Comparison of ENCODE assay signal across 15 mouse cellular contexts in genomic region chr1:86699346-86700136, GRCm38 (mm10). TPM values are rescaled to one million over a fixed set of nuclear protein-coding genes. Genes with fewer than 3 reads are reported as not detected.
A peak's percentile ranks its signal among the peaks of the same experiment; 100 is the strongest.
DNase-seq lines count a peak whose midpoint lies in the region; ATAC-seq and TF ChIP-seq lines count a peak whose summit lies in the region.
"Had no signal": no experiment of that assay in that cellular context is flagged by ENCODE, and none has a peak within 500 bp of the region (broad histone marks: within the 10 kb centered on the region; RNA-seq: fewer than 3 reads in every experiment).

No protein-coding gene starts in this region.

- H3K27me3 ChIP-seq in liver, embryonic 14.5 days (ENCODE audit: control insufficient read depth, insufficient read depth, low read length), result no peaks in the 10 kb centered on the region
- H3K27me3 ChIP-seq in liver, embryonic 11.5 days (replicated peaks; ENCODE audit: control insufficient read depth, insufficient read depth, low read length), result no peaks in the 10 kb centered on the region
- H3K27me3 ChIP-seq: embryonic facial prominence, embryonic 15.5 days; heart, embryonic 15.5 days; hindbrain, embryonic 13.5 days; lung, embryonic 15.5 days; neural tube, embryonic 13.5 days had no signal

- no peak for TF ChIP-seq EP300 in liver, embryonic 14.5 days (IDR thresholded peaks at IDR 0.05; ENCODE audit: low read depth)

- H3K36me3 ChIP-seq in liver, embryonic 14.5 days (replicated peaks; ENCODE audit: control insufficient read depth, insufficient read depth, low read depth), result no peaks in the 10 kb centered on the region
- H3K36me3 ChIP-seq in liver, embryonic 11.5 days (ENCODE audit: control insufficient read depth, insufficient read depth, low read length), result no peaks in the 10 kb centered on the region
- H3K36me3 ChIP-seq in ES-E14 (ENCODE audit: control insufficient read depth, insufficient read depth, low read length, poor library complexity, severe bottlenecking), result no peaks in the 10 kb centered on the region
- H3K36me3 ChIP-seq: embryonic facial prominence, embryonic 15.5 days; heart, embryonic 15.5 days; hindbrain, embryonic 13.5 days; lung, embryonic 15.5 days; neural tube, embryonic 13.5 days had no signal

- TF ChIP-seq CTCF in liver, embryonic 14.5 days (IDR thresholded peaks at IDR 0.05; ENCODE audit: low read depth), result peak; percentile 54

- H3K4me1 ChIP-seq in liver, embryonic 14.5 days (replicated peaks; ENCODE audit: control insufficient read depth in 2 of 2, insufficient read depth in 2 of 2, low read length in 1 of 2), result peaks cover 11 to 17% of the 10 kb centered on the region in 2 experiments; a peak in 3 of 4 replicates
- peaks cover 11% of the 10 kb centered on the region for H3K4me1 ChIP-seq in liver, embryonic 11.5 days (replicated peaks; ENCODE audit: control insufficient read depth, insufficient read depth, low read length)
- peaks cover 0 to 4% of the 10 kb centered on the region in 2 experiments; a peak in 2 of 4 replicates for H3K4me1 ChIP-seq in ES-E14 (ENCODE audit: control insufficient read depth in 2 of 2, insufficient read depth in 2 of 2, low read length in 2 of 2, poor library complexity in 1 of 2)

- ATAC-seq in CD4-positive, CD25-positive, alpha-beta regulatory T cell, adult 4 months, result no peak
- ATAC-seq in liver, embryonic 14.5 days (ENCODE audit: insufficient read depth), result no peak
- ATAC-seq in liver, embryonic 11.5 days (replicated peaks; ENCODE audit: low FRiP score), result no peak
- ATAC-seq in megakaryocyte progenitor cell, adult 5-6 weeks (replicated peaks; ENCODE audit: poor library complexity), result peak; percentile 32; the same call in 1 of the 2 replicates

- peak; percentile 22 for DNase-seq in CD4-positive, CD25-positive, alpha-beta regulatory T cell, adult 2 months (ENCODE audit: low read depth, low spot score)
- no peak for DNase-seq in liver, embryonic 14.5 days (ENCODE audit: low read depth in 3 of 3, low spot score in 3 of 3)
- DNase-seq in liver, embryonic 11.5 days (ENCODE audit: low spot score), result no peak
- peak; percentile 64 for DNase-seq in ES-E14 (ENCODE audit: low read depth, low spot score)
- no peak for DNase-seq in heart, postnatal 25 days (ENCODE audit: low spot score)
- no peak for DNase-seq in heart, postnatal 10 days
- DNase-seq: cerebellum, adult 18-20 months had no signal

- no peak overlapping the region for H3K27ac ChIP-seq in liver, embryonic 14.5 days
- H3K27ac ChIP-seq in liver, embryonic 11.5 days (ENCODE audit: low read depth, low read length), result no peak overlapping the region
- no peak overlapping the region for H3K27ac ChIP-seq in ES-E14 (ENCODE audit: insufficient read depth, low read depth, low read length, poor library complexity, severe bottlenecking)
- H3K27ac ChIP-seq: embryonic facial prominence, embryonic 15.5 days; heart, embryonic 15.5 days; hindbrain, embryonic 13.5 days; lung, embryonic 15.5 days; neural tube, embryonic 13.5 days had no signal

- H3K4me2 ChIP-seq in liver, embryonic 14.5 days (ENCODE audit: low read depth), result no peak overlapping the region
- H3K4me2 ChIP-seq in liver, embryonic 11.5 days, result no peak overlapping the region
- H3K4me2 ChIP-seq: embryonic facial prominence, embryonic 15.5 days; heart, embryonic 15.5 days; hindbrain, embryonic 13.5 days; lung, embryonic 15.5 days; neural tube, embryonic 13.5 days had no signal

- no peaks in the 10 kb centered on the region for H3K9me3 ChIP-seq in liver, embryonic 14.5 days (ENCODE audit: control insufficient read depth, low read length)
- no peaks in the 10 kb centered on the region for H3K9me3 ChIP-seq in liver, embryonic 11.5 days (ENCODE audit: control insufficient read depth, low read length)
- H3K9me3 ChIP-seq in ES-E14 (ENCODE audit: control insufficient read depth, insufficient read depth, low read depth, low read length), result no peaks in the 10 kb centered on the region
- H3K9me3 ChIP-seq: embryonic facial prominence, embryonic 15.5 days; heart, embryonic 15.5 days; hindbrain, embryonic 13.5 days; lung, embryonic 15.5 days; megakaryocyte, embryonic 14.5 days; neural tube, embryonic 13.5 days had no signal

- H3K4me3 ChIP-seq in liver, embryonic 14.5 days (ENCODE audit: insufficient read depth in 1 of 2, low read depth in 2 of 2, low read length in 2 of 2), result no peak overlapping the region
- no peak overlapping the region for H3K4me3 ChIP-seq in liver, embryonic 11.5 days (ENCODE audit: low read depth, low read length)
- H3K4me3 ChIP-seq in ES-E14 (ENCODE audit: insufficient read depth in 1 of 2, low read depth in 1 of 2, low read length in 2 of 2, poor library complexity in 1 of 2, severe bottlenecking in 1 of 2), result no peak overlapping the region
- H3K4me3 ChIP-seq: embryonic facial prominence, embryonic 15.5 days; heart, embryonic 15.5 days; hindbrain, embryonic 13.5 days; lung, embryonic 15.5 days; megakaryocyte, embryonic 14.5 days; neural tube, embryonic 13.5 days had no signal

- in situ Hi-C loops in ES-E14 (cut with MboI; ENCODE audit: low sequenced_read_pairs in 2 of 2, unreplicated experiment in 2 of 2), result no loop called here

- no peak overlapping the region for H3K9ac ChIP-seq in liver, embryonic 14.5 days (replicated peaks)
- H3K9ac ChIP-seq in liver, embryonic 11.5 days (ENCODE audit: low read depth, low read length), result no peak overlapping the region
- H3K9ac ChIP-seq in ES-E14 (ENCODE audit: insufficient read depth, low read depth, low read length, poor library complexity, severe bottlenecking), result no peak overlapping the region
- H3K9ac ChIP-seq: embryonic facial prominence, embryonic 15.5 days; heart, embryonic 15.5 days; hindbrain, embryonic 13.5 days; lung, embryonic 15.5 days; neural tube, embryonic 13.5 days had no signal

- intact Hi-C loops in heart, postnatal 25 days (cut with DNase I), result loop anchor here (10.0 kb wide), 1 partner anchor 115 kb away; the partner anchor contains the start of genes Cops7b and Pde6d
- intact Hi-C loops in heart, postnatal 10 days (cut with DNase I), result no loop called here

- 63% methylated on average over 11 of the region's 11 CpGs for WGBS in liver, embryonic 14.5 days (ENCODE audit: insufficient replicate concordance)
- WGBS in liver, embryonic 11.5 days, result 70% methylated on average over 11 of the region's 11 CpGs

TF ChIP-seq in ES-E14, 5 proteins besides CTCF, POLR2A, EP300 and RAD21:
- TF ChIP-seq ZC3H11A (IDR thresholded peaks at IDR 0.05; ENCODE audit: borderline replicate concordance, low read depth, low read length), result peak; percentile 67
- no peak for TF ChIP-seq HCFC1 (IDR thresholded peaks at IDR 0.05; ENCODE audit: borderline replicate concordance, insufficient read depth, low read length)

RNA-seq across cellular contexts. Expression of gene Dis3l2, which starts 4.1 kb away (rescaled TPM):
- 10 to 100 TPM; 22.8 to 35.5 TPM for polyA plus RNA-seq in CD4-positive, CD25-positive, alpha-beta regulatory T cell, adult 4 months (2017; shearing (Covaris generic))
- 5.1 and 6.0 TPM in 2 replicates for polyA plus RNA-seq in liver, embryonic 14.5 days (2012; rRNA removed)
- polyA plus RNA-seq in liver, embryonic 14.5 days (2014; fragmentation: Nextera tagmentation; extraction: Ambion mirVana), result 7.1 and 8.0 TPM in 2 replicates
- polyA plus RNA-seq in liver, embryonic 11.5 days (2014; fragmentation: Nextera tagmentation; extraction: Ambion mirVana), result 20.2 and 21.2 TPM in 2 replicates
- total RNA-seq in ES-E14 (2012; rRNA removed), result 9.6 and 13.4 TPM in 2 replicates
- total RNA-seq in megakaryocyte progenitor cell, adult 5-6 weeks (2015), result 13.7 and 15.6 TPM in 2 replicates
- 14.4 and 20.7 TPM in 2 replicates for total RNA-seq in megakaryocyte progenitor cell, adult 5-6 weeks (2017)
- 10 to 100 TPM; 10.7 to 11.0 TPM for total RNA-seq in heart, postnatal 25 days (2021)
- total RNA-seq in heart, postnatal 10 days (2021), result 10 to 100 TPM; 16.0 TPM

RNA-seq across cellular contexts. Expression of gene Nppc, which starts 29.2 kb away (rescaled TPM):
- not detected for polyA plus RNA-seq in CD4-positive, CD25-positive, alpha-beta regulatory T cell, adult 4 months (2017; shearing (Covaris generic))
- polyA plus RNA-seq in liver, embryonic 14.5 days (2012; rRNA removed), result 0.04 and 0.09 TPM in 2 replicates
- polyA plus RNA-seq in liver, embryonic 14.5 days (2014; fragmentation: Nextera tagmentation; extraction: Ambion mirVana), result not detected in 2 replicates
- not detected in 2 replicates for polyA plus RNA-seq in liver, embryonic 11.5 days (2014; fragmentation: Nextera tagmentation; extraction: Ambion mirVana)
- 0.45 and 1.5 TPM in 2 replicates for total RNA-seq in ES-E14 (2012; rRNA removed)
- total RNA-seq in megakaryocyte progenitor cell, adult 5-6 weeks (2015), result not detected in 2 replicates
- 0.41 TPM in 1 of 2 replicates, not detected in the other for total RNA-seq in megakaryocyte progenitor cell, adult 5-6 weeks (2017)
- under 1 TPM; 0.42 to 0.49 TPM for total RNA-seq in heart, postnatal 25 days (2021)
- total RNA-seq in heart, postnatal 10 days (2021), result under 1 TPM; 0.42 to 0.93 TPM

Comparison
In these comparisons a context has a peak if more than half of its experiments do, and no peak if none do; other contexts are left out.
1. DNase-seq: peak in CD4-positive, CD25-positive, alpha-beta regulatory T cell, adult 2 months (single experiment) and ES-E14 (single experiment); none in liver, embryonic 14.5 days (0 of 3), liver, embryonic 11.5 days (single experiment), heart, postnatal 25 days (single experiment) and heart, postnatal 10 days (0 of 2).